Mouse (Mus musculus) frontal cortex, postnatal 25 days (tissue): ENCODE measurements at regions not wholly inside any gene's neighbourhood (a gene's known extent, or its start where the extent isn't known, plus 50 kb on each side); places are given as distances from the start of the nearest gene placed in this dataset.

Source experiments
- DNase-seq, 2 experiments: peaks; one replicate each; pipeline ENCODE4 v3.0.0; 2022; ENCODE audit warnings: low spot score in 2 of 2

DNA sequence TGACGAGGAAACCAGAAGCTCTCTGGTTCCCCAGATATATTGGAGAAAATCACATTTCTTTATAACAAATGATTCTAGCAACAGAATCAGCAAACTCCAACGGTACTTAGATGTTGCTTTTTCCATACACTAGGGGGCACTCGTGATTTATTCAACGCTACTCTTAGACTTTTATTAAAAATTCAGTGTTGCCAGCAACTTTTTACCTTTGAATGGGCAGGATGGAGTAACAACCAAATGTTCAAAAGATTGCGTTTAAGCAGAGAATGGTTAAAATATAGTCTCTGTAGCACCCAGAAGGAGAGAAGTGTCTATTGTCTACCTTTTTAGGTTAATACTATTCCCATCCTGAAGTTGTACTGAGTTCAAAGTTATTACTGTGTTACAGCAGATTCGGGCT lies 715.4 kb upstream of the Cblb start:
- DNase-seq = peak in 1 of 2 experiments; percentile 5

DNA sequence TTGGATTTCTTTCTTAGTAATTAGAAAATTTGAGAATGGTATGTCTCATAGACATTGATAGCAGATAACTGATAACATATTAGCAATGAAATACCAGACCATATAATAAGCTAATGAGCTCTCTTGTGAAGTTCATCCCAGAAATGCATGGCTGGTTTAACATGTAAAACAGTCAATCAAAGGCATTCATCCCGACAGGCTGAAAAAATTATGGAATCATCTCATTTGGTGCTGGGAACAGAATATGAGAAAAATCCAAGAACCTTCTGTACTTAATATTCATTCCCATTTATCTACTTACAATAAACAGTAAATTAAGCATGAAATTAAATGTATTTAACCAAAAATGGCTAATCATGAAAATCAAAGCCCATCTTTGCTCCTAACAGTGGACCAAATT lies 698.8 kb upstream of the Cblb start:
- DNase-seq = no peak

DNA sequence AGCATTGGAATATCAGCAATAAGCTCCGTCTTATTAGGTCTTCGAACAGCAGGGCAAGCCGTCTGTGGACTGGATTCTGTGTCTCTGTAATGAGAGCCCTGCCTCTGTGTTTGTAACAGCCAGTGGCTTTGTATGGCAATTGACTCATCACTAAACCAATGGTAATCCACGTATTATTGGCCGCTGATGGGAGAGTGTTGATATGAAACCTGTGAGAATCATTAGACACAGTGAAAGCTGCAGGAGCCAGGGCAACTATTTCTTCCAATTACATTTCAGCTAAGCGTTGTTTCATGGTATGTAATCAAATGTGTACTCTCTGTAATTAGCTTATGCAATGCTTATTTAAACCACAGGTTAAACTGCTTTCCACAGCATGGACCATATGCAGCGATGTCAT lies 696.1 kb upstream of the Cblb start:
- no peak for DNase-seq

DNA sequence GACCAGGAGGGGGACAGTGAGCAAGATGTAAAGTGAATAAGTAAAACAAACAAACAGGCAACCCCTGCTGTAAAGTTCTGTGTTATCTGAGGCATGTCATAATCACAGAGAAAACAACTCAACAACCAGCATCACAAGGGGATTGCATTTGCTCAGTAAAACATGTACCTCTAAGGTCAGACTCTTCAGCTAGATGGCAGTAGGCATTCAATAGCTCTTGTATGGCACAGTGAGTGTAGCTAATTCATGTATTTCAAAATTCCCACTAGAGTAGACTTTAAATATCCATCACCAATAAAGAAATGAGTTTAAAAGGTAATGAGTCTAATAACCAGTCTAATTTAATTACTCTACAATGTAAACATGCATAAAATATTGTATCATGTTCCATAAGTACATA lies 683.9 kb upstream of the Cblb start:
- no peak for DNase-seq

DNA sequence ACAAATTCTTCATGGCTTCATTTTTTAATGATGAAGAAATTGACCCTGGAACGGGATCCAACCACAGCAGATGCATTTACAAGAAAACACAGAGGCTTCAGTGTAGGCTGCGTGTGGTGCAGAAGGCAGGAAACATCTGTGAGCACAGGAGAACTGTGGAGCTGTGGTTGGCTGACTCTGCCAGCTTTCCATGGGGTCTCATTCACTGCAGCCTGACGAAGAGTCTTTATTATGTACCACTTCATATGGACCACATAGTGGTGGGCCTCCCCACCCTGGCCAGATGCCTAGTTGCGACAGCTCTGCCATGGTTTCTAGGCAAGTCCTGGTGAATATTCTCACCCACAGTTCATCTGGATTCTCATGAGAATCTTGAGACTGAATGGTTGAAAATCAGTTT lies 678.9 kb upstream of the Cblb start:
- no peak for DNase-seq

DNA sequence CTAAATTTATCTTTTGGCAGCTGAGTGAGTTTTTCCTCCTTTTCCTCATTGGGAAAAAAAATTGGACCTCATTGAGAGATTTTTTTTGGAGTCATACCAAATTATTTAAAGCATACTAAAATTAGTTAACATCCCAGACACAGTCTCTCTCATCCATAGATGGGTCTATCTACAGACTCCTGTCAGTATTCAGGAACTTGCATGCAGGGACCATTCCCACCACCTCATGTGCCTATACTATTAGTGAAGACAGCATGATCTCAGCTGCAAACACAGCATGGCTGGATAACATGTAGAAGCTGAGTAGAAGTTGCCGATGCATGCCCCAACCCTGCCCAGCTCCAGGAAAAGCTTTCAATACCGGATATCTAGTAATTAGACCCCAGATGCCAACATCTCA lies 677.2 kb upstream of the Cblb start:
- no peak for DNase-seq

DNA sequence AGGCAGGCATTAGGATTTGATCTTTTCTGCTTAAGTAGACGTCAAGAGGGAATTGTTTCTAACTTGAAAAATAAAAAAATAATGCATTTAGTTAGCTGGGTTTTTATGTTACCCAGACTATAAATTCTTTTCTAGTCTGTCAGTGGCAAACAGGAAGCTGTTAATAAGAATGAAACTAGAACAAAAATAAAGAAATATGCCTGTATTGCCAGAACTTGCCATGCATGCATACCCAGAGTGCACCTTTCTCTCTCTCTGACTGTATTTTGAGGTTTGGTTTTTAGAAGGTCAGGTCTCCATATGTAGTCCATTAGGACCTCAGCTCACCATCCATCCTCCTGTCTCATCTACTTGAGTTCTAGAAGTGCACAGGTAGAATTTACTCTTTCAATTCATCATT lies 661.0 kb upstream of the Cblb start:
- no peak for DNase-seq

DNA sequence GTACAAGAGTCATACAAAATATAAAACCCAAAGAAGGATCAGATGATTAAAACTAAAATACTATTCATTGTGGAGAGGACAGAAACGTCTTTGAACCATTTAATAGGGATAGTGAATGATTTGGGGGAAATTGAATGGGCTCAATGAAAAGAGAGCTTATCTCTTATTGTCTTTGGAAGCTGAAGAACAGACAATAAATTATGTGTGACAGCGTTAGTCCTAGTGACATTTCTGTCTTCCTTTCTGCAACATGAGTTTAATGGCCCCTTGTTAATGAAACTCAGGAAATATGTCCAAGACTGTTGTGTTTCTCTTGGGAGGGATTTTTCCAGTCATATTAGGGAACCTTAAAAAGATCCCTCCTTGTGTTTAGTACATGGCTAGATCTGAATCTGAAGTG lies 644.6 kb upstream of the Cblb start:
- DNase-seq = no peak

DNA sequence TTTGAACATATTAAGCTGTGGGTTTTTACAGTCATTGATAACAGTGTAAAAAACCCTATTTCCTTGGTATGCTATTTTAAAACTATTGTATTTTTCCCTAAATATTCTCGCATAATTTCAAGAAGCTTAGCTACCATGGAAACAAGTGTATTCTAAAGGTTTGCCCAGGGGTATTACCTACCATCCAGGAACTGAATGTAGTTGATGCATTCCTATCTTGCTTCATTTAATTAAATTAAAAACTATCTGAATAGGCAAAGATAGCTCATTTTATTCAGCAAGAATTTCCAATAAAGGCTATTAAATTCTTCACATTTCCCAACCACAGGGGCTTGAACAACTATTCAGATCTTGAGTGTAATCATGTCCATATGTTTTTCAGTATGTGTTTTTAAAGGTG lies 643.5 kb upstream of the Cblb start:
- DNase-seq = no peak

DNA sequence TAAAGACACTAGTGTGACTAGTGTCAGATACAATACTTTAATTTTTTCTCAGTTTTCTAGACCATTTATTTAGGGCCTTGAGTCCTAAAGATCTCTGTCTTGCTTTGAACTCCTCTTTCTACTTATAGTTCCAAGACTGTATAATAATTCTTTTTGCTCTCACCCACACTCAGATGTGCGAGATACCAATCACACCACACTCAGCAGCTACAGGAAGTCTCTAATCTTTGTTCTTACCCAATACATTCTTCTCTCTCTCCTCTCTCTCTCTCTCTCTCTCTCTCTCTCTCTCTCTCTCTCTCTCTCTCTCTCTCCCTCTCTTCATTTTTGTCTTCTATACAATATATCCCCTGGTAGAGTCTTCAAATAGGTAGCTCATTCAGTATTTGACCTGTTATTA lies 637.2 kb upstream of the Cblb start:
- DNase-seq = no peak
